Mouse (Mus musculus) olfactory bulb, adult 2 months (tissue): ENCODE data around the gene Cdkl4. TPM values are rescaled to one million over a fixed set of nuclear protein-coding genes. Genes with fewer than 3 reads are reported as not detected.
"Not testable (repeated sequence)": the region's sequence is repeated elsewhere in the genome, so short reads cannot be mapped to it uniquely, and the experiment has no call there.

Experiments used
- H3K27ac ChIP-seq: fragments of 200-500 bp; 2 replicates; pipeline ENCODE4 v1.5.1; 2012; ENCODE audit warnings: low read depth, low read length; ENCODE audit not compliant: insufficient read depth
- H3K4me1 ChIP-seq: fragments of 200-500 bp; 2 replicates; pipeline ENCODE4 v1.6.1; 2012; ENCODE audit warnings: low read length; ENCODE audit not compliant: control insufficient read depth, insufficient read depth
- H3K4me3 ChIP-seq: fragments of 200-500 bp; 2 replicates; pipeline ENCODE4 v1.5.1; 2012; ENCODE audit warnings: mild to moderate bottlenecking, low read depth, low read length, moderate library complexity; ENCODE audit not compliant: insufficient read depth
- CTCF ChIP-seq: fragments of 200-500 bp; IDR thresholded peaks from 2 replicates; pipeline ENCODE4 v1.5.1; 2012; ENCODE audit warnings: low read depth, mild to moderate bottlenecking, low read length, moderate library complexity; ENCODE audit not compliant: insufficient read depth
- POLR2A ChIP-seq: fragments of 200-500 bp; IDR thresholded peaks from 2 replicates; pipeline ENCODE4 v1.6.1; 2012; ENCODE audit warnings: mild to moderate bottlenecking, low read depth, low read length, moderate library complexity; ENCODE audit not compliant: insufficient read depth
- WGBS: fragments of 180-500 bp; shearing (Covaris S2); methylation state at CpG from one replicate; pipeline ENCODE4 v1.1.7; 2018; 5-methylcytosine and 5-hydroxymethylcytosine counted together
- polyA plus RNA-seq: library from polyadenylated mRNA; stranded (reverse); fragments of >200 nt; gene quantifications from 2 replicates; pipeline ENCODE4 v1.2.4, GENCODE M21; 2012; ENCODE audit warnings: low replicate concordance; ENCODE audit not compliant: missing spikeins, insufficient read depth, insufficient read length

The Cdkl4 gene
- polyA plus RNA-seq, 1 experiment = not detected

GRCm38 (mm10) chr17:80568842-80569601 is 8.6 kb downstream of the Cdkl4 start:
- Histone ChIP-seq H3K4me3 (no peak overlapping the region), H3K27ac (no peak overlapping the region), H3K4me1 (0 out of 2 replicates have a peak, but pooled peaks cover 2% of the 10 kb centered on the region)
- WGBS = 95% methylated on average over 6 of the region's 6 CpGs
- no peak for TF ChIP-seq CTCF

GRCm38 (mm10) chr17:80568441-80568840 is 9.2 kb downstream of the Cdkl4 start:
- Histone ChIP-seq H3K27ac (no peak overlapping the region), H3K4me3 (no peak overlapping the region), H3K4me1 (0 out of 2 replicates have a peak, but pooled peaks cover 2% of the 10 kb centered on the region)
- 82% methylated on average over 2 of the region's 2 CpGs for whole genome bisulfite sequencing
- no peak for TF ChIP-seq CTCF
- no peak for TF ChIP-seq POLR2A

GRCm38 (mm10) chr17:80564611-80564924 is 13.0 kb downstream of the Cdkl4 start:
- H3K27ac ChIP-seq = no peak overlapping the region
- H3K4me1 ChIP-seq = 0 out of 2 replicates have a peak, but pooled peaks cover 4% of the 10 kb centered on the region
- H3K4me3 ChIP-seq = no peak overlapping the region; the same call in 1 of the 2 replicates
- TF ChIP-seq POLR2A (no peak), CTCF (no peak)
- 13% methylated on average over 3 of the region's 3 CpGs for WGBS

GRCm38 (mm10) chr17:80563762-80564610 is 13.6 kb downstream of the Cdkl4 start:
- H3K4me3 ChIP-seq, H3K27ac ChIP-seq, H3K4me1 ChIP-seq: not testable (repeated sequence)
- 93% methylated on average over 27 of the region's 27 CpGs for WGBS

- 0 out of 2 replicates have a peak, but pooled peaks cover 4% of the 10 kb centered on the region for H3K4me1 ChIP-seq
- no peak overlapping the region for H3K27ac ChIP-seq
- H3K4me3 ChIP-seq = no peak overlapping the region
- TF ChIP-seq CTCF = no peak
- TF ChIP-seq POLR2A = no peak
- 53% methylated on average over 5 of the region's 5 CpGs for WGBS
These were observed 14.8 kb downstream of the Cdkl4 start for GRCm38 (mm10) chr17:80562792-80563191.

GRCm38 (mm10) chr17:80560669-80561401 is 16.8 kb downstream of the Cdkl4 start:
- WGBS = 20% methylated on average over 12 of the region's 12 CpGs
- no peak overlapping the region for H3K27ac ChIP-seq
- 0 out of 2 replicates have a peak, but pooled peaks cover 4% of the 10 kb centered on the region for H3K4me1 ChIP-seq
- no peak overlapping the region for H3K4me3 ChIP-seq
- TF ChIP-seq CTCF (peak; percentile 85), POLR2A (no peak)

GRCm38 (mm10) chr17:80559745-80560144 is 17.9 kb downstream of the Cdkl4 start:
- TF ChIP-seq POLR2A (no peak), CTCF (no peak)
- WGBS = 85% methylated on average over 4 of the region's 4 CpGs
- 0 out of 2 replicates have a peak, but pooled peaks cover 4% of the 10 kb centered on the region for H3K4me1 ChIP-seq
- H3K4me3 ChIP-seq = no peak overlapping the region
- H3K27ac ChIP-seq = no peak overlapping the region

- Histone ChIP-seq H3K4me3 (no peak overlapping the region), H3K4me1 (peaks cover 2% of the 10 kb centered on the region; the same call in 1 of the 2 replicates), H3K27ac (no peak overlapping the region)
- 33% methylated on average over 11 of the region's 11 CpGs for WGBS
- TF ChIP-seq CTCF (no peak), POLR2A (no peak)
These were observed 18.6 kb downstream of the Cdkl4 start for GRCm38 (mm10) chr17:80559050-80559449.

GRCm38 (mm10) chr17:80558583-80558982 is 19.0 kb downstream of the Cdkl4 start:
- peaks cover 2% of the 10 kb centered on the region; the same call in 1 of the 2 replicates for H3K4me1 ChIP-seq
- 84% methylated on average over 14 of the region's 14 CpGs for WGBS
- H3K27ac ChIP-seq = no peak overlapping the region
- no peak for TF ChIP-seq POLR2A
- no peak for TF ChIP-seq CTCF
- H3K4me3 ChIP-seq = no peak overlapping the region
